Mouse (Mus musculus): ENCODE results near the gene Spdef.

Gene Spdef

DNA sequence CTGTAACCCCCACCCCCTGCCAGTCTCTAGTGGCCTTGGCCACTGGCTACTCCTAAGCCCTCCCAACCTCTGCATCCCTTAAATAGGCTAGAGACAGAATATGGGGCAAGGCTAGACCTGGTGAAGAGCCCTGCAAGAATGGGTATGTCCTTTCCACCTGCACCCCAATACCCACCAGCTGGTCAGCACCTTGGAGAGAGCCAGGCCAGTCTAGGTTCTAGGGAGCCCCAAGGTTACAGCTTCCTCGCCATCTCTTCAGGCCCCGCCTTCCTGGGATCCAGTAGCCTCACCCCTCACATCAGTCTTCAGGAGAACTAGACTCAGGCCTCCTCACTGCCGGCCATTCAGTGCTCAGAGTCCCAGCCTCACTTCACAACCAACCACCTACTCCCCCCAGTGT lies 4.4 kb downstream of the Spdef start:
- no peak for DNase-seq

DNA sequence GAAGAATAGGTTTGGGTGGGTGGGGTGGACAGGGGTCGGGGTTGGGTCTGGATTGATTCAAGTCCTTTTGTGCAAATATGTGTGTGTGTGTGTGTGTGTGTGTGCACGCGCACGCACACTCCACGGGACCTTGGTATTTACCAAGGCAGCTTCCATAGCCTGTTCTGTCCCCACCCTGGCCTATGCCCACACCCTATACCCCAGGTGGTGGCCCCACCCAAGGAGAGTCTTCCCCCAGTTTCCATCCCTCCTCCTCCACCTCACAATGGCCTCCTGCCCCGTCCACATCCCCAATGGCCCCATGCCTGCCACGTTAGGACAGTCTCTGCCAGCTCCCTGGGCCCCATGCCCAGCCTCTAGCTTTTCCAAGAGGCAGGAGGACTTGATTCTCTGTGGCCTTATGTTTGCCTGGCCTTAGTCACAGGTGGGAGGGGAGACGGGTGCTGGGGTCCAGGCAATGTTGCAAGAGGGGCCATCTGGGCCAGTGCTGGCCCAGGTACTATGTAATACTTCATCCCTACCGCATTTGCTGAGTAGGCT lies 7.6 kb downstream of the Spdef start:
- DNase-seq, result no peak

DNA sequence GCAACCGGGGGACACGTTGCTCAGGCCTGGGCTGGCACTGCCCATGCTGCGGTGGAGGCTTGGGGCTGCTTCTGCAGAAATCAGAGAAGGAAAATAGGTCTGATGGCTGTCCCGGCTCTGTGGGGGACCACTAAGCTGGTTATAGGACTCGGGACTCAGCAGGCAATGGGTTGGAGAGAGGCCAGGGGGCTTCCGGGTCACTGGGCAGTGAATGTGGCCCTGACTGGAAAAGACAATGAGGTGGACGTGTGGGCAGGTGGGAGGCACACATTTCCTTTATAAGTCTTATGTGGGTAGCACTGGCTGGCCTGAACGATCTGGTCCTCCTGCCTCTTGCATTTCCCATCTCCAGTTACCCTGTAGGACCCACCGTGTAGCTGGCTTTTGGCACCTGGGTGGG lies 8.4 kb downstream of the Spdef start:
- DNase-seq, result no peak

DNA sequence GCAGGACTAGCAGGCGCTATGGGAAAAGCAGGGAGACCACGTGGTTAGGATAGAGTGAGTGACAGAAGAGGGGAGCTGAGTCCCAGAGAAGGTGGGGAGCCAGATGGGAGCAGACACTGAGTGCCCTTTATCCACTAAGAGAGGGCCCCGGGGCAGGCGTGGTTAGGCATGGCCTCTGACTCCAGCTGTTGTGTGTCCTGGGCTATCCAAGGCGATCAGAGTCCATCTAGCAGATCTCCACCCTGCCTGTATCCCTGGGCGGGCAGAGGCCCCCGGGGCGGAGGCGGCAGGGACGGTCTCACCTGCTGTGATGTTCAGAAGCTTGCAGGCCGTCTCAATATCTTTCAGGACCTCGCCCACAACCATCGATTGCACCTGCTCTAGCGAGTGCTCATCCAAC lies 9.1 kb downstream of the Spdef start:
- DNase-seq, result no peak

DNA sequence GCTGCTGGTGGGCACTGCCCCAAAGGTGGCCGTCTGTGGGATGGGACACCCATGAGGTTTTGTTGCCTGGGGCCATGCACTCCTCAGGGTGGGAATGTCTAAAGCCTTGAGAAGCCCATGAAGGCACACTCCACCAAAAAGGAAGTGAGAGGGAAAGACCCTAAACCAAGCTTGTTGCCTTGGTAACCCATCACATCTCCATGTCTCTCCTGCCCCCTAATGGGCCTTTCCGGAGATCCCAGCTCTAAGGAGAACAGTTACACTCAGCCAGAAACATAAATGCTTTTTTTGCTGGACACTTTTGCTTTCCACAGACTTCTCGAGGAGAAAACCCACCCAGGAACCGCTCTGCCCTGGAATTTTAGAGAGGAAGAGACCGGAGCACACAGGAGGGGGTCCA lies 10.5 kb downstream of the Spdef start:
- peak; percentile 21 to 28 for DNase-seq

DNA sequence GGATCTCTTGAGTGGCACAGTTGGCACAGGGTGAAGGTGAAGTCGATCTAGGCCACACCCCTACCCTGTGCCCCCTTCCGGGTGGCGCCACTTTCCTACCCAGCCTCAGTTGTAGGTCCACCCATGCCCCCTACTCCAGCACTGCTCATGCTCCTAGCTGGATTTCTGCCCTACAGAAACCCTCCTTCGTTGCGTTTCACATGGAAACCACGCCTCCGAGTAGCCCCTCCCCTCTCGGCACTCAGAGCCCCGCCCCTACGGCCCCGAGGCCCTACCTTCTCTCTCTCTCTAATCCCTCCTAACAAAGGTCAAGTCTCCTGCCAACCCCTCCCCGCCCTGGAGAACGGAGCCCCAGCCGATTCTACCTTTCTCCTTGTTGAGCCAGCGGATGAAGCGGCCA lies 12.0 kb downstream of the Spdef start:
- DNase-seq, result peak; percentile 42 to 44

DNA sequence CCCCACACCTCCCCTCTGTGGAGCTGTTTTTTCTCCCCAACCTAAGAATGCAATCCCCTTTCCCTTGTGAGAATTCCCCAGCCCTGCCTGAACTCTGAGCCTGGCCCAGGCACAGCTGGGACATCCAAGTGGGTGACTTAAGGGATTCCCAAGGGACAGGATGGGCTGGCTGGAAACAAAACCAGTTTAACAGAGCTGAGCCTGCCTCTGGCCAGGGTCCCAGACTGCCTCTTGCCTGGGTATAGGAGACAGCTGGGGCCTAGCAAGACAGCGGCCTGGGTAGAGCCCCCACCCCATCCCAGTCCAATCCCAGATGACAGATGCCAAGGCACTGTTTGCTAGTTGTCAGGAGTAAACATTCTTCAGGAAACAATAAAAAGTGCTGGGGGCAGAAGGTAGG lies 15.9 kb downstream of the Spdef start:
- no peak for DNase-seq

DNA sequence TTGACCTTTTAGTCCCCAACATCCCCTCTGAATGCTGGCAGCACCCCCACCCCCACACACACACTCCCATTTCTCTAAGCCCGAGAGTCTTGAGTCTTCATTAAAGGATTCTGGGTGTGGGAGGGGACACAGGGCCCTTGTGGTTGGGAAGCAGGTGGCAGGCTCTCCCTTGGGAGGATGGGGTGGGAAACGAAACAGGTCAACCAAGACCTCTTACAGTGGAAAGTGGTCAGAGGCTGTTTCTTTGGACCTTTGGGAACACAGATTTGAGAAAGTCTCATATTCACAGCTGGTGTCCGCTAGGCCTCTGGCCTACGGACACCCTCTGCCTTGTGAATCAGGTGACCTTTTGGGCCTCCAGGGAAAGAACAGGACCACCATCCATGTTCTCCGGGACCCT lies 19.1 kb downstream of the Spdef start:
- DNase-seq, result no peak

DNA sequence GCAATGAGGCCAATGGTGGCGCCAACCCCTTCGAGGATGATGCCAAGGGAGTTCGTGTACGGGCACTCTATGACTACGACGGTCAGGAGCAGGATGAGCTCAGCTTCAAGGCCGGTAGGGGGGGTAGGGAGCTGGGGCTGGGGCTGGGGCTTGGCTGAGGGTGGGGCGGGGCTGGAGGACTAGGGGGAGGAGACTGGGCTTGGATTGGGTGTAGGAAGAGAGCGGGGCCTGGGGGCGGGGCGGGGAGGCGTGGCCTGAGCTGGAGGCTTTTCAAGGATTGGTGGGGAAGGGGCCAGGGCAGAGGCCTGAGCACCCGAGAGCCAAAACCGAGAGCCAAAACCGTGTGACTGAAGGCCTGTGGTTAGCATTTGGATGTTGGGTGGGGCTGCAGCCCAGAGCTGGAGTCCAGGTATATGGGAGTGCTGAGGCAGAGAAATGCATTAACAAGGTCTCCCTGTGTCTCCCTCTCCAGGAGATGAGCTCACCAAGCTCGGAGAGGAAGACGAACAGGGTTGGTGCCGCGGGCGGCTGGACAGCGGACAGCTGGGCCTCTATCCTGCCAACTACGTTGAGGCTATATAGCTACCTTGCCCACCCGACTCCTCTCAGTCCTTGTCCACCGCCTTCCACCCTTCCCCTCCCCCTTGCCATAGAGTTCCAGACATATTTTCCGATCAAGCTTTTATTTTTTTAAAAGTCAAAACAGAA lies 20.6 kb downstream of the Spdef start:
- peak; percentile 58 to 62 for DNase-seq

DNA sequence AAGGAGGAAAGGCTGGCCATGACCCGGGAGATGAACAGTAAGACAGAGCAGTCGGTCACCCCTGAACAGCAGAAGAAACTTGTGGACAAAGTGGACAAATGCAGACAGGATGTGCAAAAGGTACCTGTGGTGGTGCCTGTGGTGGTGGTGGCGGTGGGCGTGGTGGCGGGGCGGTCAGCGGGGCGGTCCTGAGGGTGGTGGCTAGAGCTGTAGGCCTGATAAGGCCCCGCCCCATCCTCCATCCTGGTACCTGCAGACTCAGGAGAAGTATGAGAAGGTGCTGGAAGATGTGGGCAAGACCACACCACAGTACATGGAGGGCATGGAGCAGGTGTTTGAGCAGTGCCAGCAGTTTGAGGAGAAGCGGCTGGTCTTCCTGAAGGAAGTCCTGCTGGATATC lies 23.1 kb downstream of the Spdef start:
- no peak for DNase-seq

DNA sequence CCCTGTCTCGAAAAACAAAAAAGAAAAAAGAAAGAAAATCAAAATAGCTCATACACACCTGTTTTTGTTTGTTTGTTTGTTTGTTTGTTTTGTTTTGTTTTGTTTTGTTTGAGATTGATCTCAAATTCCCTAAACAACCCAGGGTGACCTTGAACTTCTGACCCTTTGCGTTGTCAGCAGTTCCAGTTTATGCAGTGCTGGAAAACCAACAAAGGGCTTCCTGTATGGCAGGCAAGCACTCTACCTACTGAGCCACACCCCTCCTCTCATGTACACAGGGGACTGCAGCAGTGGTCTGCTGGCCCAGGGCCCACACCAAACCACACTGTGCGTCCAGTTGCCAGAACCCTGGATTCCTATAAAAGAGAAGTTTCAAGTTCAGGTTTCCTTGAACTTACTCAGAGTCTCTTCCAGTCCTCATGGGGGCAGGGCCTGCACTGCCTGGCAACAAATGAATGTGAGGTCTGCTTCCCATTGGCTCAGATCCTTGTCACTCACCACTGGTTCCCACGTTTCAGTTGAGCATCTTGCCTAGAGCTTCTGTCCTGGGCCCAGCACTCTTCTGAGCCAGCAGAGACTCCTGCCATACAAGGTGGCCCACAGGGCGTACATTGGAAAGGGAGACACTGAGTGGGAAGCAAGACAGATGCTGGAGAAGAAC lies 24.7 kb downstream of the Spdef start:
- DNase-seq, result no peak

DNA sequence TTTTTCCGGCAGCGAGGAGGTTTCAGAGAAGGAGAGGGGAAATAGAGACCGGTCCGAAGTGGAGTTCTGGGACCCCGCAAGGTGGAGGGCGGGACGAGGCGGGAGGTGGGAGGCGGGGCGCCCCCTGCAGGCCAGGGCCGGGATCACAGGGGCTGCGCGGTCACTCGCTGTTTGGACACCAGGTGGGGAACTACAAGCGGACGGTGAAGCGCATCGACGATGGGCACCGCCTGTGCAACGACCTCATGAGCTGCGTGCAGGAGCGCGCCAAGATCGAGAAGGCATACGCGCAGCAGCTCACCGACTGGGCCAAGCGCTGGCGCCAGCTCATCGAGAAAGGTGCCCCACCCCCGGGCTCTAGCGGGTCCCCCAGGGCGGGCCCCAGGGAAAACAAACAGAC lies 26.2 kb downstream of the Spdef start:
- peak; percentile 69 to 70 for DNase-seq

DNA sequence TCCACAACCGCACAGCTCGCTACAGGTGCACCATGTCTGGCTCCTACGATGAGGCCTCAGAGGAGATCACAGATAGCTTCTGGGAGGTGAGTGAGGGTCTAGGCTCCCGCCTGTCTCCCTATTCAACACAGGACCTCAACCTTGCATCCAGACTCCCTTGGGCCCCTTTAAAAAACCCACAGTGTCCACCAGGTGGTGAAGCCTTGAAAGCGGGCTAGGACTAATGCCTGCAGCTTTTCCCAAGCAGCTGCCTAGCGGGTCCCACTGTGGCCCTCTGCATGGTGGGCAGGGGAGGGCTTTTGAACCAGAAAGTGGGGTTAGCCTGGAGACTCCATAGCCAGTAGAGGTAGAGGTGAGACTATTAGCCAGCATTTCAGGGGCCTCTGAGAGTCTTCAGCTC lies 26.9 kb downstream of the Spdef start:
- no peak for DNase-seq

DNA sequence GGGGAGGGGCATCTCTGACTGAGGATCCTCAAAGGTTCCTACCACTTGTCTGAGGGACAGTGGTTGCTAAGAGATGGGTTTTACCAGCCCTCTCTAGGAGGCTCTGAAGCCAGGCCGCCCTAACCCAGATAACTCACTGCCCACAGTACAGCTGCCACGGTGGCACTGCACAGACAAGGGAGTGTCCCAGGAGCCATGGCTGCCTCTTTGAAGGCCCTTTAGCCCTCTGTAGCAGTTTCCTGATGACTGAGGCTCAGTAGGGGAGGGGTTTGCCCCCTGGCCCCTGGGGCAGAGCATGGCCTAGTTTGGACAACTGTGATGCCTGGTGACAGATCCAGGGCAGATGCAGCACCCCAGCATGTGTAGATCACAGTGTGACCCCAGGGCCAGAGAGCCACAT lies 27.9 kb downstream of the Spdef start:
- no peak for DNase-seq

DNA sequence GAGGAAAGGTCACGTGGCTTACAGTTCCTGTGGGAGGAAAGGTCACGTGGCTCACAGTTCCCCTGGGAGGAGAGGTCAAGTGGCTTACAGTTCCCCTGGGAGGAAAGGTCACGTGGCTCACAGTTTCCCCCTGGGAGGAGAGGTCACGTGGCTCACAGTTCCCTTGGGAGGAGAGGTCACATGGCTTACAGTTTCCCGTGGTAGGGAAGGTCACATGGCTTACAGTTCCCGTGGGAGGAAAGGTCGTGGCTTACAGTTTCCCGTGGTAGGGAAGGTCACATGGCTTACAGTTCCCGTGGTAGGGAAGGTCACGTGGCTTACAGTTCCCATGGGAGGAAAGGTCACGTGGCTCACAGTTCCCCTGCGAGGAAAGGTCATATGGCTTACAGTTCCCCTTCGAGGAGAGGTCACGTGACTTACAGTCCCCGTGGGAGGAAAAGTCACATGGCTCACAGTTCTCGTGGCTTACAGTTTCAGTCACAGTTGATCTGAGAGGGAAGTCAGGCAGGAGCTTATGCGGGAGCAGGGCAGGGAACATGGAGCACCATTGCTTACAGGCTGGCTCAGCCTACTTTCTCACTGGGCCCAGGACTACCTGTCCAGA lies 29.0 kb downstream of the Spdef start:
- peak; percentile 58 to 70 for DNase-seq

DNA sequence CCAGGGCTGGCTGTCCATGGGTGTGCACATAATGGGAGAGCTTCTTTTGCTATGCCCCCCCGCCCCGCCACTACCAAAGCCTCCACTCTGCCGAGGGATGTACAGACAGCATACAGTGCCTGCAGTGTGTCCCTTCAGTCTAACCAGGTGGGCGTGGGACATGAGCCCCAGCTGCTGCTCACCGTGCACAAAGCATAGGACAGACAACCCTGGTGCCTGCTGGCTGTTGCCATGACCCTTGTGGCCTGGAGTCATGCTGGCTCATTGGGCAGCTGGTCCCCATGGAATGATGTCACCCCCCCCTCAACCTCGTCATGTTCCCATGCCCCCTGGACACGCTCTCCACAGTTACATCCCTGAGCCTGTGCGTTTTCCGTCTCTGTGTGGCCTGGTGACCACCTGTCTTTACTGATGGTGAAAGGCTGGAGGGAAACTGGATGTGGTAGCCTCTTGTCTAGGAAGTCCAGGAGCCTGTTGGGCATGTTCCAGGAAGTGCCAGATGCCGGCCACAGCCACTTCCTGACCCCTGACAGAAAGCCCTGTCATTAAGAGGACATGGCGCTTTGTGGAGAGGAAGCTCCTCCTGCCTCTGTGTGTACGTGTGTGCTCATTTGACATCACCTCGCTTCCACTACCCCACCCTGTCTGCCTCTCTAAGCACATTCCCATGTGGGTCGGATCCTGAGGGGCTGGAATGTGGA lies 37.6 kb downstream of the Spdef start:
- DNase-seq, result no peak

DNA sequence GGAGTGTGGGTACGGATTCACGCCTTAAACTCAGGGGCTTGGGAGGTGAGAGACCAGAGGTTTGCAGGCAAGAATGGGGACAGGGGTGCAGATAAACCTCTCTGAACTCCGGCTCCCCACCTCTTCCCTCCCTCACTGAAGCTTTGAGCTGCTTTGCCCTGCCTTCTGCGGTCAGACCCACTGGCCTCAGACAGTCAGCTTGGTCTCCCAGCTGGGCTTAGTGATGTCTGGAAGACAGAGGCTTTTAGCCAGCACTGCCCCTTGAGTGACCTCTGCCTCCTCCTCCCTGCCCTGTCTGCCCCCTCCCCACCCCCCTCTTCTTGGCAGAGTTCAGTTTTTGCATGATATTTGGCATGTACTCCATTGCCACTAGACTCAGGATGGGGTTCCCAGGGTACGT lies 42.4 kb downstream of the Spdef start:
- no peak for DNase-seq

DNA sequence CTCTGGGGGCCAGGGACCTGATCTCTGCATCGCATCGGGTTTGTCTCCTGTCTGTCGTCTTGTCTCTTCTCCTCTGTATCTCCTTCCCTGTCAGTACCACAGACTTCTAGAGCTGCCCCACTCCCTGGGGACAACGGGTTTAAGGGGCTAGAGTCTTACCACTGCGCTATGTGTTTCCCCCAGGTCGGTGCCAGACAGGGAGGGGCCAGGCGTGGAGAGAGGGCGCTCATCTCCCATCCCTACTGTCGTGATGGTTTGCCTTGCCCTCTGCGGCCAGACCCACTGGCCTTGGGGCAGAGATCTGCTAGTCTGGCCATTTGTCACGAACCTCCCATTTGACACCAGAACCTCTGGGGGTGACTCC lies 43.2 kb downstream of the Spdef start:
- DNase-seq, result no peak

DNA sequence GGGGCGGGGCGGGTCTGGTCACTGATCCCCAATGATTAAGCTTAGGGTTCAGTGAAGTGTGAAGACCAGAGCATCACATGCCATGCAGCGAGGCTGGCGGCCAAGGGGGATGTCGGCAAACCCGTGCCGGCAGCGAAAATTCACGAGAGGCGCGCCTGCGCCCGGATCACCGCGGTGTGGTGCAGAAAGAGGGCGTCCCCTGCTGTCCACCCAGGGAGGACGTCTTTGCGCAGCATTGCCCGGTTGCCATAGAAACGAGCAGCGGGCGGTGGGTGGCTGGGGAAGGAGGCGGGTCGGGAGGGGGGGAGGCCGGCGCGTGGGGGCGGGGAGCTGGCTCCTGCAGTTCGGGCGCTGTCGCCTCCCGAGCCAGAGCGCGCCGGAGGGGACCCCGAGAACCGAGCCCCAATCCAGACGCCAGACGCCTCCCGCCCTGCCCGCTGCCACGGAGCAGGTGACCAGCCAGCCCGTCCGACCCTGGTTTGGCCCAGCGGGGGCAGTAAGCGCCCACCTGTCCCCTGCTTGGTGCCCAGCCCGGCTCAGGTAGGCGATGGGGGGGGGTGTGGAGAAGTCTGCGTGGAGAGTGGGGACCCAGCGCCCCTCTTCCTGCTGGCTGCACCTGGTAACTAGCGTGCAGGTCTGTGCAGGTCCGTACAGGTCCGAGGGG lies 43.7 kb downstream of the Spdef start:
- peak; percentile 50 to 59 for DNase-seq

DNA sequence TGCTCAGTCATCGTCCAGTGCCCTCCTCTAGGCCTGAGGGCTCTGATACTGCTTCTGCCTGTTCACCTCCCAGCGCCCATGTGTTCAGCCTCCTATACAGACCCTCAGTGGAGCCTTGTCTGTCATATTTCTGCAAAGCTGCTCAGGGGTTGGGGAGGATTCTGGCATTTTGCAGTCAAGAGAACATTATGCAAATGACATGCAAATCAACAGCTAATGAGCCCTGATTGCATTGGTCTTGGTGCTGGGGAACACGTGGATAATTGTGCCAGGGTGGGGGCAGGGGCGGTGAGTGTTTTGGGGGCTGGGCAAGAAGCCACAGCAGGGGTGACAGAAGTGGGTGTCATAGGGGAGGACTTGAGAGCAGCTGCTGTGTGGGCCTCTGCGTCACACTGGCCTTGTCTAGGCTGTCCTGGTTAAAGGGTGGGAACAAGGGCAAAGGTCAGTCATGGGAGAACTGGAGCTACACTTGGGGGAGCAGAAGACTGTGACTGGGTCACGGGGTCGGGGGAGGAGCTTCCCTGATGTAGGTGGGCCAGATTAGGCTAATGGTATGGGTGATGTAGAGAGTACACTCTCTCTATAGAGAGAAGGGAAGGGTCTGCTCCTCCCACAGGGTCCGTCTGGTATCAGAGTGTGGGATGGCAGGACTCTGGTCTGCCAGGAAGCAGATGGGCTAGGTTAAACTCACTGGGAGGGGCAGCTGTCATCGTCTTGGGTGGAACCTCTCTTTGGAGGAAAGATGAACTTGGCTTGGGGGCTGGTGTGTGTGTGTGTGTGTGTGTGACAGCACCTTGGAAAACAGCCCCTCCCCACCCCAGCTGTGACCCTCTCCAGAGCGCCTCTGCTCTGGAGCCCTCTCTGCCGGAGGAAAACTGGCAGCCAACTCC lies 49.6 kb downstream of the Spdef start:
- no peak for DNase-seq

DNA sequence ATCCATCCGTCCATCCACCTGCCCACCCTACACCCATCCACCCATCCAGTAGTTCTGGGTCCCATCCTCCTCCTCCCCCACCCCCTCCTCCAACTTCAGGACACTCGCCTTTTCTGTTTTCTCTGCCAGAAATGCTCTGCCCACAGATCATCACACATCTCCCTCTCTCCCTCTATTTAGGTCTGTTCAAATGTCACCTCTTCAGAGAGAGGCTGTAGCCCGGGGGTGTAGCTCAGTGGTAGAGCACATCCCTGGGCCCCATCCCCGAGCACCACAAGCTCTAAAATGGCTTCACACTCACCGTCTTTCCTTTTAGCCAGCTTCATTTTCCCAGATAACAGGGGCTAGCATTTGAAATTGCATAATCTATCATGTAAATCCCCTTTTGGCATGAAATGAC lies 51.0 kb downstream of the Spdef start:
- no peak for DNase-seq

DNA sequence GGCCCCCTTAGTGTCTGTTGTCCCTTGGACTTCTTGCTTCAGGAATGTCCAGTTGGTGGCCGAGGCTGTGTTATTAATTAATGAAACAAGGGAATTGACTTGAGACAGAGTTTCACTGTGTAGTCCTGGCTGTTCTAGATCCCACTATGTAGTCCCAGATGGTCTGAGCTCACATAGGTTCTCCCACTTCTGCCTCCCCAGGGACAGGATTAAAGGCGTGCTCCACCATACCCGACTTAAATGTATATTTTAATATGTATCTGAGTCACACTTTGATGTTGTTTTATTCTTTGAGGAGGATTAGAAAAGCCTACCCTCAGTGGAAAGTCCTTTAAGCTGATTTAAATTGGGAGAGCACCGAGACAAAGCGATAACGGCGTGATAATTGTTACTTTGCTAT lies 52.5 kb downstream of the Spdef start:
- no peak for DNase-seq

Measured in B cell, adult 2 months (primary cell).